Mouse (Mus musculus): Measurements from ENCODE around the gene Olfml2a.

Gene Olfml2a

GRCm38 (mm10) chr2:38939047-38939446 lies 7.3 kb downstream of the Olfml2a start:
- no peak for DNase-seq

- no peak for DNase-seq
These were observed 9.6 kb downstream of the Olfml2a start for GRCm38 (mm10) chr2:38941426-38941825.

GRCm38 (mm10) chr2:38941898-38942297 lies 10.1 kb downstream of the Olfml2a start:
- DNase-seq = no peak

- DNase-seq = no peak
These were observed 11.4 kb downstream of the Olfml2a start for GRCm38 (mm10) chr2:38943161-38943560.

DNA sequence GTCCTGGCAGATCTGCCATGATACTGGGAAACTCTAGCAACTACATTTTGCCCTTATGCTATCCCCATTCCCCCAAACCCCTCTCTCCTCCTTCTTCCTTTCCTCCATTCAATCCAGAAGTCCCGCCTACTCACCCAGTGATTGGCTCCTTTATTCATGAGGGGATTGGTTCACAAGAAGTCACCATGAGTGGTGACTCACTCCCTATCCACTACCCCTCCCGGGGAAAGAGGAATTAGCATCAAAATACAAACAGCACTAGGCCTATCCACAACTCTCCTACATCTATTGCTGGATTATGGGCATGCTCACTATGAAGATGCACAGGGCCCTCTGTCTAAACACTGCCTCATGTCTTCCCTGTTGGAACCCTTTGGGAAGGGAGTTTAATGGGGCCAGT lies 12.2 kb downstream of the Olfml2a start:
- no peak for DNase-seq

- DNase-seq = no peak
These were observed 12.8 kb downstream of the Olfml2a start for GRCm38 (mm10) chr2:38944460-38945161.

GRCm38 (mm10) chr2:38947566-38947965 lies 15.8 kb downstream of the Olfml2a start:
- DNase-seq = no peak

DNA sequence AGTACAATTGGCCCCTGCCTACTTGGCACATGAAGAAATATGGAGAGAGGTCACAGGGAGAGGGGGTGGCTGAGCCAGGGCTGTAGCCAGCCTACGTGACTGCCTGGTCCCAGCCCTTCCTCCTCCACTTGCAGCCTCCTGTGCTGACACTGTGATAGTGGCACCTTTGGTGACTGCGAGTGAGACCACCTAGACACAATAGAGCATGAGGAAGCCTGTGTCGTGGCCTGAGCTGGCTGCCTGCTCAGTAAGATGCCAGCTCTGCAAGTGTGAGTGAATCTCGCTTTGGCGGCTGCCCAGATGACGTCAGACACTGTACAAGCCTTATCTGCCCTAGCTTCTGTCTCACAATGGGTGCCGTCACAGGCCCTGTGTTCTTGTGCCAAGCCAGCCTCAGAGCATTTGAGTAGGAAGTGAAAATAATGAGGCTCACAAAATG lies 18.5 kb downstream of the Olfml2a start:
- DNase-seq = peak; percentile 81 to 84

GRCm38 (mm10) chr2:38953152-38953883 lies 21.5 kb downstream of the Olfml2a start:
- peak in 1 of 2 experiments; percentile 20 for DNase-seq

DNA sequence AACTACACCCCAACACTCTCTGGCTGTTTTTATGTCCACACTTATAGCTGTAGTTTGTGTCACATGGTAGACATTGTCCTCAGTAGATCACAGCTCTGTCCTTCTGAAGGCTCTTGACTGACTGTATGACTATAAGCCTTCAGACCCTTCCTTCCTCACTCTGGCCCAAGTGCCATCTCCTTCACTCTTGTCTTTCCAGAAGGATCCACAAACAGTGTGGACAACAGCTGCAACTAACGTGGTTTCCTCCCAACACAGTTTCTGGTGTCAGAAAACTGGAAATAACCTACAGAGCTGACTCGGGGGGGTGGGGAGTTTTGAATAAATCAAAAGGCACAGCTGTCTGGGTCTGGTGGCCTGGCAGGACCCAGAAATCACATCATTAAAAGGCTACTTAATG lies 24.3 kb downstream of the Olfml2a start:
- DNase-seq = no peak

DNA sequence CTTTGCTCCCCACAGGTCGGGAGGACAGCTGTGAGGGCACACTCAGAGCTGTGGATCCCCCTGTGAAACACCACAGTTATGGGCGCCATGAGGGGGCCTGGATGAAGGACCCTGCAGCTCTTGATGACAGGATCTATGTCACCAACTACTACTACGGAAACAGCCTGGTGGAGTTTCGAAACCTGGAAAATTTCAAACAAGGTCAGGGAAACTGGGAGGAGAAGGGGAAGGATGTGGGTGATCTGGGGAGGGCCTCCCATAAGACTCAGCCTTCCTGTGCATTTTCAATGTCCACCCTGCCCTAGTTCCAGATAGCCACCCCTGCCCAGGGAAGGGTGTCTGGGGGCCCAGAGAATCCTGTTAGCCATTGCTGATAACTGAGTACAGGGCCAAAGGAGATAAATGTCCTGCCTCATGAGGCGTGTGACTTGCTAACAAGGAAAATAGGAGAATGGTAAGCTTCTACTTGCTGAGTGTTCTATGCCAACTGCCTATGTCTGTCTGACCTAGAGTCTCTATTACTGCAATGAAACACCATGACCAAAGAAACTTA lies 26.0 kb downstream of the Olfml2a start:
- no peak for DNase-seq

DNA sequence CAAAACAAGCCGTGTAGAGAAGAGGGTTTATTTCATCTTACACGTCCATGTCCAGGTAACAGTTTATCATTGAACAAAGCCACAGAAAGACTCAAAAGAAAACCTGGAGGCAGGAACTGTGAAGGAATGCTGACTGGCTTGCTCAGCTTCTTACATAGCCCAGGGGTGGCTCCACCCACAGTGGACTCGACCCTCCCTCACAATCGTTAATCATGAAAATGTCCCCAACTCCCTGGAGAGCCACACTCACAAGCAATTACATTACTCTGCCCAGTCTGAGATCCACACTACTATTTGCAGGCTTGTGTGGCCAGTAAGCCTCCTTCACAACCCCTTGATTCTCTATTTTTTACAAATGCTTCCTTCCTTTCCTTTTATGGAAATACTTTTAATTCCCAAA lies 32.4 kb downstream of the Olfml2a start:
- DNase-seq = no peak

DNA sequence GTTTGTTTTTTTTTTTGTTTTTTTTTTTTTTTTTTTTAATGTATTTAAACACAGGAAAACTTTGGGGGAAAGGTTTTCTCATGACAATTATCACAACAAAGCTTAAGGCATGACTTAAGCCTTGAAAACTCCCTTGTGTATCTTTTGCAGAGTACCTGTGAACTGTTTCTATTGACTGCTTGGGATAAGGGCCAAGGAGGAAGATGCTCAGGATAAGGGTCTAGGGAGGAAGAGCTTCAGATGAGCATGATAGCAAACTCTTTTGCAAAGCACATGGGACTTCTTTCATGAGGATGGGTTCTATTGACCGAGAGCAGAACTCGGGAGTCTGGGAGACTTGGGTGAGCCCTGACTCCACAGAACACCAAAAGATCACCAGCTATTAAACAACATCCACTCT lies 37.9 kb downstream of the Olfml2a start:
- no peak for DNase-seq

GRCm38 (mm10) chr2:38970057-38970456 lies 38.3 kb downstream of the Olfml2a start:
- DNase-seq = no peak

GRCm38 (mm10) chr2:38973223-38973622 lies 41.4 kb downstream of the Olfml2a start:
- DNase-seq = no peak

DNA sequence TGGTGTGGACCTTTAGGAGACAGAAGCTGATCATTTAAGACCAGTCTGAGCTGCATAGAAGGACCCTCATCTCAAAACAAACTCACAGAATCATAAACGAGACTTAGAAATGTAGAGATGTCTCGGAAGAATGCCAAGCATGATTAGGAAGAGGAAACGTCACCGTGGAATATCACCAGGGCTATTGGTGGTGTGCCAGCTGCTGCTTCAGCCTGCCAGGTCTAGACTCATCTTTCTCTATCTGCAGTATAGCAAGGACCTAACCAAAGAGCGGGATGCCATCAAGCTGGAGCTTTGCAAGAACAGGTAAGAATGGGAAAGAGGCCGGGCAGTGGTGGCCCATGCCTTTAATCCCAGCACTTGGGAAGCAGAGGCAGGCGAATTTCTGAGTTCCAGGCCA lies 41.9 kb downstream of the Olfml2a start:
- DNase-seq = no peak

- DNase-seq = no peak
These were observed 42.4 kb downstream of the Olfml2a start for GRCm38 (mm10) chr2:38974171-38974570.

- DNase-seq = no peak
These were observed 43.4 kb downstream of the Olfml2a start for GRCm38 (mm10) chr2:38975181-38975580.

DNA sequence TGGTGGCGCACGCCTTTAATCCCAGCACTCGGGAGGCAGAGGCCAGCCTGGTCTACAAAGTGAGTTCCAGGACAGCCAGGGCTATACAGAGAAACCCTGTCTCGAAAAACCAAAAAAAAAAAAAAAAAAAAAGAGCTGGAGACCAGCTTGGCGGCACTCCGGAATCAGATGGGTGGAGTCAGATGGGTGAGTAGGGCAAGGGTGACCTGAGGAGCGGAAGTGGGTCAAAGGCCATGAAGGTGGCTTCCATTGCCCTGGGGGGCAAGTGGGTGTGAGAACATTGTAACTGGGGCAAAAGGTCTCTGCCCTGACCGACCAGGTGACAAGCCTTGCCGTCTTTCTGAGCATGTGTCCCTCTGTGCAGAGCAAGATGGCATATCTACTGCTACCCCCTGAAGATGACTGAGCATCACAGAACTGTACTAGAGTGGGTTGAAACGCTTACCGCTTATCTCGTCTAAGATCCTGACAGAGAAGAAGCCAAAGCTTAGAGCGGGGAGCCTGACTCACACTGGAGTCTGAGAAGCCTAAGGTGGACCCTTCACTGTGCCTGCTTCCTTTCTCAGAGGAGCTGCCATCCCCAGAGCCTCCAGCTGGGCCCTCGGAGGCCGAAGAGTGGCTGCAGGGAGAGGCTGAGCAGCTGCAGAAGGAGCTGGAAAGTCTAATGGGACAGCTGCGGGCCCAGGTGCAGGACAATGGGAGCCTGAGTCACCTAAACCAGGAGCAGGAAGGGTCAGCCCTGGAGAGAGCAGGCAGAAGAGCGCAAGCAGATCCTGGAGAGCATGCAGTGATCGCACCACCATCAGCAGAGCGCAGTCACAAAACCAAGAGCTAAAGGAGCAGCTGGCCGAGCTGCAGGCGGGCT lies 44.4 kb downstream of the Olfml2a start:
- no peak for DNase-seq

DNA sequence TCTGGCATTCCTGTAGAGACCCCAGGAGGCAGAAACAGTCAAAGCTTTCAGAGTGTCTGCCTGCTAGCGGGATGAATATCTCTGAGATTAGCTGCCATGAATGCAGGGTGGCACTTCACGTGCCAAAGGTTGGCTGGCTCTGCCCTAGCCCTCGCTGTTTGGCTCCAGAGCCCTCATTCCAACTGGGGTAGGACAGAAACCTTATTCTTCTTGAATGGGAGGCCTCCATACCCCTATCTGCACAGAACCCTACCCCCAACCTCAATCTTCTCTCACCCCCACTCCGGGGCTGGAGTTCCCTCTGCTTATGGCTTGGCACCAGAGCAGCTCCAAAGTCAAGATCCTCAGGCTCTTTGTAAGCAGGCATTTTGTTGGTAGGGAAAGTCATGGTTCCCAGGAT lies 46.1 kb downstream of the Olfml2a start:
- DNase-seq = no peak

DNA sequence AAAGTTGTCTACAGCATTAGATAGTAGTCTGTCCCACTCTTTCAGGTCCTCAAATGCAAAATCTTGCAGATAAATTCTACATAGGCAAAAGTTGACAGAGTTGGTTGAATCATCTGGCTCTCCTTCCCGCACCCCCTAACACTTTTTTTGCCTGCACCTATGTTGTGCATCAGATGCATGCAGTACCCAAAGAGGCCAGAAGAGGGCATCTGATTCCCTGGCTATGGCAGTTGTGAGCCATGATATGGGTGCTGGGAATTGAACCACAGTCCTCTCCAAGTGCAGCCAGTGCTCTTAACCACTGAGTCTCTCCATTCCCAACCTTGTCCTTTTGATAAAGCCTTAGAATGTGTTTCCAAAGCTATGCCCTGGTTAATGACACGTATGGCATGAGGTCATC lies 51.7 kb downstream of the Olfml2a start:
- no peak for DNase-seq

GRCm38 (mm10) chr2:38986580-38986979 lies 54.8 kb downstream of the Olfml2a start:
- DNase-seq = no peak

DNA sequence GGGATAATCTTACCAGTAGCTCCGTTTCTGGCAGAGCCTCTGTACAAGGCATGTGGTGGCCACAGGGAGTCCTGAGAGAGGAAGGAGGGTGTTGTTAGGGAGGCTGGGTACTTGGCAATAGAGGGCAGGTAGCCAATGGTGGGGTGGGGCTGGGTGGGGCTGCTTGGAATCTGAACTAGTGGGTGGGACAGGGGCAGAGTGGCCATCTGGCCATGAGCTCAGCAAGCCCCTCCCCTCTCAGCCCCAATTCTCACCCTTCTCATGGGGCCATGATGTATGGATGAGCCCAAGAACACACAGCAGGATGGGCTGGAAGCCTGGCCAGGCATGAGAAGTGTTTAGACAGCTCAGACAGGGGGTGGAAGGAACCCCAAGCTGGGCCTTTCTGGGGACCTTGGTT lies 55.6 kb downstream of the Olfml2a start:
- no peak for DNase-seq

All from cerebellum, adult 18-20 months (tissue).